Mouse (Mus musculus): ENCODE data around the gene Arcn1.

DNA sequence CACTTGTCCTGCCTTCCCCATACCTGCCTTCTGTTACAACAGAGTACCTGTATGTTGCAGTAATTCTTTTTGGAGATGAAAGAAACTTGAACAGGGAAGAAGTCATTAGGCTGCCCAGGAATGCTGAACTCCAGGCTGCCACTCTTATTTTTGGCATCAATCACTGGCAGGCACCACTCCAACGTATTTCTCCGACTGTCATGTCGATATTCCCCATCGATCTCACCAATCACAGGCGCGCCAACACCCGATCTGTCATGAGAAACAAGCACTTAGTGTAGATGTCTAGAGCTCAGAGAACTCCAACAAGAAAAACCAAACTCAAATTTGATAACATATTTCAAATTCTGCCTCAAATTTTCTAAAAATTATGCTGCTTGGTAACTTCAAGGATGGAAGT lies 22.3 kb downstream of the Arcn1 start:
- TF ChIP-seq CTCF (IDR thresholded peaks at IDR 0.05; ENCODE audit: low read depth, low read length) (no peak), POLR2A (IDR thresholded peaks at IDR 0.05; ENCODE audit: borderline replicate concordance, low read depth, low read length) (no peak)
